Mouse (Mus musculus): ENCODE results near the gene Rasl12.
A peak's percentile ranks its signal among the peaks of the same experiment; 100 is the strongest.

Rasl12 gene

GRCm38 (mm10) chr9:65444692-65445091, 46.4 kb downstream of the Rasl12 start:
- DNase-seq (ENCODE audit: low spot score), result no peak

GRCm38 (mm10) chr9:65447951-65448350, 49.6 kb downstream of the Rasl12 start:
- DNase-seq (ENCODE audit: low spot score), result no peak

GRCm38 (mm10) chr9:65458975-65459374, 60.7 kb downstream of the Rasl12 start:
- DNase-seq (ENCODE audit: low spot score), result no peak

- DNase-seq (ENCODE audit: low spot score), result no peak
Observed at GRCm38 (mm10) chr9:65460198-65460597, 61.9 kb downstream of the Rasl12 start.

GRCm38 (mm10) chr9:65460732-65461442, 62.6 kb downstream of the Rasl12 start, which contains the start of gene Spg21:
Spg21 (plus strand) TSS chr9:65460947.
- DNase-seq (ENCODE audit: low spot score), result peak; percentile 90

- DNase-seq (ENCODE audit: low spot score), result no peak
Observed at GRCm38 (mm10) chr9:65462544-65462943, 64.2 kb downstream of the Rasl12 start.

- DNase-seq (ENCODE audit: low spot score), result peak; percentile 15
Observed at GRCm38 (mm10) chr9:65464161-65464560, 65.9 kb downstream of the Rasl12 start.

Measured in layer of hippocampus, adult 9-10 months (tissue).